Mouse (Mus musculus) stomach, postnatal 0 days (tissue): ENCODE data around the gene Lsm12.

Experiments
- CTCF ChIP-seq: IDR thresholded peaks from 2 replicates; pipeline ENCODE4 v1.5.1; 2016; ENCODE audit warnings: antibody characterized with exemption, low read depth, mild to moderate bottlenecking, moderate library complexity
- EP300 ChIP-seq: optimal IDR thresholded peaks from 2 replicates; pipeline ENCODE3; 2016; ENCODE audit warnings: antibody characterized with exemption

GRCm38 (mm10) chr11:102216886-102217240 lies 31.8 kb upstream of the Lsm12 start:
- no peak for TF ChIP-seq CTCF
- peak; percentile 13 for TF ChIP-seq EP300
